Mouse (Mus musculus): ENCODE data around the gene Pramel5. TPM values are rescaled to one million over a fixed set of nuclear protein-coding genes. Genes with fewer than 3 reads are reported as not detected.
"Not testable (repeated sequence)": the region's sequence is repeated elsewhere in the genome, so short reads cannot be mapped to it uniquely, and the experiment has no call there.

Gene Pramel5
- polyA plus RNA-seq (2015; fragmentation: Nextera tagmentation; extraction: Ambion mirVana) = not detected in 2 replicates

- not testable (repeated sequence) for H3K9ac ChIP-seq (ENCODE audit: low read length); H3K27me3 ChIP-seq (ENCODE audit: control insufficient read depth, insufficient read depth, low read length); H3K4me2 ChIP-seq (ENCODE audit: low read depth, low read length); H3K27ac ChIP-seq (ENCODE audit: low read length); ATAC-seq (ENCODE audit: insufficient read depth, low FRiP score); H3K4me1 ChIP-seq (ENCODE audit: control insufficient read depth, insufficient read depth, low read length); H3K9me3 ChIP-seq (replicated peaks; ENCODE audit: control insufficient read depth, low read length); H3K4me3 ChIP-seq (replicated peaks; ENCODE audit: low read length); H3K36me3 ChIP-seq (ENCODE audit: control insufficient read depth, insufficient read depth, low read length)
- 63% methylated on average over 1 of the region's 1 CpGs for WGBS
Observed at GRCm38 (mm10) chr4:144280388-144280787, at the start of gene Pramel5. Gene Pramel5 (minus strand): TSS chr4:144280488.

- not testable (repeated sequence) for H3K27ac ChIP-seq (ENCODE audit: low read length); H3K27me3 ChIP-seq (ENCODE audit: control insufficient read depth, insufficient read depth, low read length); ATAC-seq (ENCODE audit: insufficient read depth, low FRiP score); H3K4me3 ChIP-seq (replicated peaks; ENCODE audit: low read length); H3K4me2 ChIP-seq (ENCODE audit: low read depth, low read length); H3K36me3 ChIP-seq (ENCODE audit: control insufficient read depth, insufficient read depth, low read length); H3K9ac ChIP-seq (ENCODE audit: low read length); H3K9me3 ChIP-seq (replicated peaks; ENCODE audit: control insufficient read depth, low read length); H3K4me1 ChIP-seq (ENCODE audit: control insufficient read depth, insufficient read depth, low read length)
- WGBS = 59% methylated on average over 4 of the region's 4 CpGs
Observed at GRCm38 (mm10) chr4:144329949-144330348, 49.7 kb upstream of the Pramel5 start, which contains the start of gene Gm13128. Gene Gm13128 (plus strand): TSS chr4:144330249.

DNA sequence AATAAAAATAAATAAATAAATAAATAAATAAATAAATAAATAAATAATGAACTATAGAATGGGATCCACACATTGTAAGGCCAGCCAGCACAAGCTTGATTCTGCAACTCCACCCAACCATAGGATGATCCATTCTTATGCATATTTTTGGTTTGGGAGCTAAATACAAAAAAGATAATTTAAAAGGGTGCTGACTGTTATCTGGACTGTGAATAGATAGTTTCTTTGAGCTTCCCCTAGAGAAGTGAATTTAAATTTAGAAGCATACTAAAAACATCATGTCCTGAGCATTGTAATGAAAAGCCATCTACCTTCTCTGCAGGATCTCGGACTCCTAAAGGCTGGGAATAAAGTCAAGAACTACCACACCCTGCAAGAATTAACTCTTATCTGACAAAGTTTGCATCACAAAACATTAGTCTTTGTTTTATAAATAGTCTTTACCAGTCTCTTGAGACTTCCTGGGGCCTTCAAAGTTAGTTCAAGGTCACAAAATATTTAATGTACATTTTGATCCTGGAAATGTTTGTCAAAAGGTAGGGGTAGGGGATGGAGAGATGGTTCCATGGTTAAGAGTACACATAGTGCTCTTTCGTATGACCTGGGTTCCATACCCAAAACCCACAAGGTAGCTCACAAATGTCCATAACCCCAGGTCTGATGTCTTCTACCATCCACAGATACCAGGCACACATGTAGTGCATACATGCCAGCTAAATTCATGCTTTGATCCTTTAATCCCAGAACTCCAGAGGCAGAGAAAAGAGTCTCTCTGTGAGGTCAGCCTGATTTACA, 32.6 kb upstream of the Pramel5 start:
- H3K9me3 ChIP-seq (replicated peaks; ENCODE audit: control insufficient read depth, low read length); H3K4me3 ChIP-seq (replicated peaks; ENCODE audit: low read length); ATAC-seq (ENCODE audit: insufficient read depth, low FRiP score); H3K27me3 ChIP-seq (ENCODE audit: control insufficient read depth, insufficient read depth, low read length); H3K4me1 ChIP-seq (ENCODE audit: control insufficient read depth, insufficient read depth, low read length); H3K4me2 ChIP-seq (ENCODE audit: low read depth, low read length); H3K27ac ChIP-seq (ENCODE audit: low read length); H3K9ac ChIP-seq (ENCODE audit: low read length); H3K36me3 ChIP-seq (ENCODE audit: control insufficient read depth, insufficient read depth, low read length): not testable (repeated sequence)
- WGBS = 69% methylated on average over 2 of the region's 2 CpGs

DNA sequence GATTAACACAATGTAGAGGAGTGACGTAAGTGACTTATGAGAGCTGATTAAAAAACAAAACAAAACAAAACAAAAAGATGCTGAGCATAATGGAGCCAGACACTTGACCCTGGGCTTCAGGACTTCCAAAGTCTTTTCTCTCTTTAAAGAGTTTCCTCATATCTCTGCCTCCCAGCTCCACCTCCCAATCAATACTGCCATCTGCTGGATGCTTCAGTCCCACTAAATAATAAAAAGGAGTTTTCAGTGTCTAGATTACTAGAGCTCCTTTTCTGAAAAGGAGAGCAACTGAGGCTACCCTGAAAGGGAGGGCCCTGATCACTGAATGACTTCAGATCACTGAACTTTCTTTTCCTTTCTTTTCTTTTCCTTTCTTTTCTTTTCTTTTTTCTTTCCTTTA, 19.1 kb upstream of the Pramel5 start:
- not testable (repeated sequence) for H3K4me2 ChIP-seq (ENCODE audit: low read depth, low read length); H3K27ac ChIP-seq (ENCODE audit: low read length); H3K9me3 ChIP-seq (replicated peaks; ENCODE audit: control insufficient read depth, low read length); ATAC-seq (ENCODE audit: insufficient read depth, low FRiP score); H3K9ac ChIP-seq (ENCODE audit: low read length); H3K4me3 ChIP-seq (replicated peaks; ENCODE audit: low read length); H3K4me1 ChIP-seq (ENCODE audit: control insufficient read depth, insufficient read depth, low read length); H3K27me3 ChIP-seq (ENCODE audit: control insufficient read depth, insufficient read depth, low read length); H3K36me3 ChIP-seq (ENCODE audit: control insufficient read depth, insufficient read depth, low read length)
- WGBS = 38% methylated on average over 1 of the region's 1 CpGs

- not testable (repeated sequence) for H3K9ac ChIP-seq (ENCODE audit: low read length); H3K4me3 ChIP-seq (replicated peaks; ENCODE audit: low read length); H3K9me3 ChIP-seq (replicated peaks; ENCODE audit: control insufficient read depth, low read length); H3K27me3 ChIP-seq (ENCODE audit: control insufficient read depth, insufficient read depth, low read length); H3K4me2 ChIP-seq (ENCODE audit: low read depth, low read length); H3K4me1 ChIP-seq (ENCODE audit: control insufficient read depth, insufficient read depth, low read length); H3K27ac ChIP-seq (ENCODE audit: low read length); ATAC-seq (ENCODE audit: insufficient read depth, low FRiP score); H3K36me3 ChIP-seq (ENCODE audit: control insufficient read depth, insufficient read depth, low read length)
Observed at GRCm38 (mm10) chr4:144254768-144255167, 25.5 kb downstream of the Pramel5 start.

Other genes with a start within 250 kb of the Pramel5 start
- gene Pramel4, start 221.4 kb downstream of the Pramel5 start, polyA plus RNA-seq (2015; fragmentation: Nextera tagmentation; extraction: Ambion mirVana) = not detected in 2 replicates
- not detected in 2 replicates for gene Gm13102, start 174.0 kb downstream of the Pramel5 start, polyA plus RNA-seq (2015; fragmentation: Nextera tagmentation; extraction: Ambion mirVana)
- gene Oog3, start 117.8 kb downstream of the Pramel5 start, polyA plus RNA-seq (2015; fragmentation: Nextera tagmentation; extraction: Ambion mirVana) = not detected in 2 replicates
- gene Oog2, start 89.8 kb downstream of the Pramel5 start, polyA plus RNA-seq (2015; fragmentation: Nextera tagmentation; extraction: Ambion mirVana) = not detected in 2 replicates
- gene C87977, start 67.2 kb downstream of the Pramel5 start, polyA plus RNA-seq (2015; fragmentation: Nextera tagmentation; extraction: Ambion mirVana) = not detected in 2 replicates
- not detected in 2 replicates for gene Gm13128, start 49.8 kb upstream of the Pramel5 start, polyA plus RNA-seq (2015; fragmentation: Nextera tagmentation; extraction: Ambion mirVana)
- not detected in 2 replicates for gene Gm13119, start 77.5 kb upstream of the Pramel5 start, polyA plus RNA-seq (2015; fragmentation: Nextera tagmentation; extraction: Ambion mirVana)
- gene Pramef20, start 97.4 kb upstream of the Pramel5 start, polyA plus RNA-seq (2015; fragmentation: Nextera tagmentation; extraction: Ambion mirVana) = not detected in 2 replicates
- gene Pramef12, start 128.0 kb upstream of the Pramel5 start, polyA plus RNA-seq (2015; fragmentation: Nextera tagmentation; extraction: Ambion mirVana) = 0.31 TPM in 1 of 2 replicates, not detected in the other
- not detected in 2 replicates for gene 1700012P22Rik, start 158.3 kb upstream of the Pramel5 start, polyA plus RNA-seq (2015; fragmentation: Nextera tagmentation; extraction: Ambion mirVana)
- not detected in 2 replicates for gene Gm9944, start 172.8 kb upstream of the Pramel5 start, polyA plus RNA-seq (2015; fragmentation: Nextera tagmentation; extraction: Ambion mirVana)
- gene Aadacl3, start 183.3 kb upstream of the Pramel5 start, polyA plus RNA-seq (2015; fragmentation: Nextera tagmentation; extraction: Ambion mirVana) = not detected in 2 replicates
- not detected in 2 replicates for gene 9430007A20Rik, start 239.3 kb upstream of the Pramel5 start, polyA plus RNA-seq (2015; fragmentation: Nextera tagmentation; extraction: Ambion mirVana)

All from stomach, embryonic 16.5 days (tissue).